Mouse (Mus musculus) hindbrain, embryonic 13.5 days (tissue): ENCODE measurements around the gene Aamp. TPM values are rescaled to one million over a fixed set of nuclear protein-coding genes. Genes with fewer than 3 reads are reported as not detected.
A peak's percentile ranks its signal among the peaks of the same experiment; 100 is the strongest.
"Not testable (repeated sequence)": the region's sequence is repeated elsewhere in the genome, so short reads cannot be mapped to it uniquely, and the experiment has no call there.

Experiments
- ATAC-seq: fragments of 200-750 bp; cut with Nextera tagmentation; 2 replicates; pipeline ENCODE4 v1.8.0; 2017; ENCODE audit warnings: moderate TSS enrichment; ENCODE audit not compliant: low FRiP score
- H3K27ac ChIP-seq: fragments of 300-500 bp; sonication (generic); 2 replicates; pipeline ENCODE4 v1.5.1; 2015; ENCODE audit warnings: inconsistent platforms, mild to moderate bottlenecking, moderate library complexity
- H3K27me3 ChIP-seq: fragments of 300-500 bp; sonication (generic); 2 replicates; pipeline ENCODE4 v1.6.1; 2015; ENCODE audit warnings: mild to moderate bottlenecking, inconsistent platforms
- H3K36me3 ChIP-seq: fragments of 300-500 bp; sonication (generic); 2 replicates; pipeline ENCODE4 v1.6.1; 2015; ENCODE audit warnings: mild to moderate bottlenecking, inconsistent platforms
- H3K4me1 ChIP-seq: fragments of 300-500 bp; sonication (generic); replicated peaks from 2 replicates; pipeline ENCODE4 v1.6.1; 2015; ENCODE audit warnings: inconsistent platforms
- H3K4me2 ChIP-seq: fragments of 300-500 bp; sonication (generic); 2 replicates; pipeline ENCODE4 v1.6.1; 2015; ENCODE audit warnings: inconsistent platforms, mild to moderate bottlenecking, moderate library complexity
- H3K4me3 ChIP-seq: fragments of 300-500 bp; sonication (generic); 2 replicates; pipeline ENCODE4 v1.5.1; 2015; ENCODE audit warnings: mild to moderate bottlenecking, inconsistent platforms
- H3K9ac ChIP-seq: fragments of 300-500 bp; sonication (generic); 2 replicates; pipeline ENCODE4 v1.6.1; 2015; ENCODE audit warnings: mild to moderate bottlenecking, inconsistent platforms
- H3K9me3 ChIP-seq: fragments of 300-500 bp; sonication (generic); 2 replicates; pipeline ENCODE4 v1.6.1; 2016; ENCODE audit warnings: inconsistent platforms
- WGBS: fragments of 180-500 bp; shearing (Covaris S2); methylation state at CpG from one replicate; pipeline ENCODE4 v1.1.7; 2015; 5-methylcytosine and 5-hydroxymethylcytosine counted together
- polyA plus RNA-seq: library from polyadenylated mRNA; unstranded; fragments of >200 nt; fragmentation: Nextera tagmentation; extraction: Ambion mirVana; gene quantifications from 2 replicates; pipeline ENCODE4 v1.2.1, GENCODE M21; 2015

Aamp gene
- polyA plus RNA-seq = 199 and 206 TPM in 2 replicates

GRCm38 (mm10) chr1:74284543-74285160 lies at the start of gene Aamp, which contains the start of gene Pnkd:
TSS of gene Aamp (minus strand) at chr1:74284738.
TSS of gene Pnkd (plus strand) at chr1:74284930.
- Histone ChIP-seq H3K27me3 (no peaks in the 10 kb centered on the region), H3K9me3 (no peaks in the 10 kb centered on the region), H3K4me1 (peaks cover 36% of the 10 kb centered on the region), H3K9ac (peak within 1 kb of the TSS; percentile 89), H3K27ac (peak within 1 kb of the TSS; percentile 87), H3K4me2 (peak within 1 kb of the TSS; percentile 85), H3K36me3 (peaks cover 44% of the 10 kb centered on the region), H3K4me3 (peak within 1 kb of the TSS; percentile 78)
- under 1% methylated on average over 56 of the region's 56 CpGs for WGBS
- ATAC-seq = peak; percentile 98

- H3K9me3 ChIP-seq = no peaks in the 10 kb centered on the region
- H3K4me1 ChIP-seq = peaks cover 47% of the 10 kb centered on the region
- no peaks in the 10 kb centered on the region for H3K27me3 ChIP-seq
- H3K9ac ChIP-seq = peak overlapping the region; percentile 72
- peaks cover 5% of the 10 kb centered on the region for H3K36me3 ChIP-seq
- peak overlapping the region; percentile 87 for H3K27ac ChIP-seq
- WGBS = 5% methylated on average over 9 of the region's 9 CpGs
- peak overlapping the region; percentile 78 for H3K4me2 ChIP-seq
- peak overlapping the region; percentile 51 for H3K4me3 ChIP-seq
- ATAC-seq = 0 out of 2 replicates have a peak, but pooled peaks have one; percentile 4
Measured at GRCm38 (mm10) chr1:74332930-74333329, 48.4 kb upstream of the Aamp start.

GRCm38 (mm10) chr1:74332241-74332763 lies 47.8 kb upstream of the Aamp start:
- WGBS = 0% methylated on average over 36 of the region's 36 CpGs
- ATAC-seq = peak; percentile 98
- H3K9me3 ChIP-seq = no peaks in the 10 kb centered on the region

GRCm38 (mm10) chr1:74331046-74331681 lies 46.6 kb upstream of the Aamp start:
- Histone ChIP-seq H3K4me2 (no peak overlapping the region), H3K4me3 (no peak overlapping the region), H3K9ac (no peak overlapping the region; the same call in 1 of the 2 replicates), H3K9me3 (no peaks in the 10 kb centered on the region), H3K36me3 (peaks cover 10% of the 10 kb centered on the region), H3K4me1 (peaks cover 40% of the 10 kb centered on the region), H3K27ac (peak overlapping the region; percentile 80; the same call in 1 of the 2 replicates), H3K27me3 (no peaks in the 10 kb centered on the region)
- ATAC-seq = no peak
- WGBS = 87% methylated on average over 4 of the region's 4 CpGs

More at GRCm38 (mm10) chr1:74332241-74332763, 47.8 kb upstream of the Aamp start:
- peak overlapping the region; percentile 51 for H3K4me3 ChIP-seq
- H3K27me3 ChIP-seq = no peaks in the 10 kb centered on the region
- H3K9ac ChIP-seq = peak overlapping the region; percentile 72
- H3K4me2 ChIP-seq = peak overlapping the region; percentile 78
- H3K36me3 ChIP-seq = peaks cover 10% of the 10 kb centered on the region
- H3K4me1 ChIP-seq = peaks cover 44% of the 10 kb centered on the region
- peak overlapping the region; percentile 87 for H3K27ac ChIP-seq

- H3K9me3 ChIP-seq = no peaks in the 10 kb centered on the region
- 86% methylated on average over 7 of the region's 7 CpGs for WGBS
- H3K27me3 ChIP-seq = no peaks in the 10 kb centered on the region
- ATAC-seq = no peak
- no peak overlapping the region for H3K27ac ChIP-seq
- H3K4me2 ChIP-seq = no peak overlapping the region
- H3K4me1 ChIP-seq = peaks cover 34% of the 10 kb centered on the region
- peaks cover 10% of the 10 kb centered on the region for H3K36me3 ChIP-seq
- H3K4me3 ChIP-seq = no peak overlapping the region
- H3K9ac ChIP-seq = no peak overlapping the region
Measured at GRCm38 (mm10) chr1:74329899-74330431, 45.4 kb upstream of the Aamp start.

- not testable (repeated sequence) for H3K27me3 ChIP-seq, H3K9ac ChIP-seq, H3K4me2 ChIP-seq, ATAC-seq, H3K9me3 ChIP-seq, H3K4me3 ChIP-seq, H3K27ac ChIP-seq
- peaks cover 10% of the 10 kb centered on the region for H3K36me3 ChIP-seq
- peaks cover 18% of the 10 kb centered on the region; the same call in 1 of the 2 replicates for H3K4me1 ChIP-seq
- 65% methylated on average over 2 of the region's 2 CpGs for whole genome bisulfite sequencing
Measured at GRCm38 (mm10) chr1:74326916-74327315, 42.4 kb upstream of the Aamp start.

- Histone ChIP-seq H3K36me3 (no peaks in the 10 kb centered on the region), H3K4me3 (no peak overlapping the region), H3K27me3 (no peaks in the 10 kb centered on the region), H3K9ac (no peak overlapping the region), H3K9me3 (no peaks in the 10 kb centered on the region), H3K4me2 (no peak overlapping the region), H3K27ac (no peak overlapping the region), H3K4me1 (no peaks in the 10 kb centered on the region; the same call in 1 of the 2 replicates)
- ATAC-seq = no peak
- 77% methylated on average over 3 of the region's 3 CpGs for WGBS
Measured at GRCm38 (mm10) chr1:74321396-74321795, 36.9 kb upstream of the Aamp start.

- Histone ChIP-seq H3K9me3 (no peaks in the 10 kb centered on the region), H3K4me2 (no peak overlapping the region), H3K36me3 (no peaks in the 10 kb centered on the region), H3K4me3 (no peak overlapping the region), H3K9ac (no peak overlapping the region), H3K27me3 (no peaks in the 10 kb centered on the region), H3K4me1 (no peaks in the 10 kb centered on the region; the same call in 1 of the 2 replicates), H3K27ac (no peak overlapping the region)
- ATAC-seq = no peak
- WGBS = 95% methylated on average over 3 of the region's 3 CpGs
Measured at GRCm38 (mm10) chr1:74318711-74319110, 34.2 kb upstream of the Aamp start.

- H3K27me3 ChIP-seq = no peaks in the 10 kb centered on the region
- no peak overlapping the region for H3K4me2 ChIP-seq
- H3K36me3 ChIP-seq = no peaks in the 10 kb centered on the region
- H3K4me3 ChIP-seq = no peak overlapping the region
- H3K9me3 ChIP-seq = no peaks in the 10 kb centered on the region
- no peak overlapping the region for H3K9ac ChIP-seq
- H3K4me1 ChIP-seq = no peaks in the 10 kb centered on the region; the same call in 1 of the 2 replicates
- no peak overlapping the region for H3K27ac ChIP-seq
- 81% methylated on average over 4 of the region's 4 CpGs for WGBS
- ATAC-seq = no peak
Measured at GRCm38 (mm10) chr1:74316114-74316827, 31.7 kb upstream of the Aamp start.

- no peaks in the 10 kb centered on the region for H3K9me3 ChIP-seq
- 95% methylated on average over 3 of the region's 3 CpGs for WGBS
- no peak overlapping the region for H3K9ac ChIP-seq
- no peak overlapping the region for H3K4me3 ChIP-seq
- no peak overlapping the region for H3K4me2 ChIP-seq
- no peak overlapping the region for H3K27ac ChIP-seq
- H3K4me1 ChIP-seq = no peaks in the 10 kb centered on the region; the same call in 1 of the 2 replicates
- H3K27me3 ChIP-seq = no peaks in the 10 kb centered on the region
- ATAC-seq = no peak
- H3K36me3 ChIP-seq = no peaks in the 10 kb centered on the region
Measured at GRCm38 (mm10) chr1:74314796-74315195, 30.3 kb upstream of the Aamp start.

GRCm38 (mm10) chr1:74313049-74313692 lies 28.6 kb upstream of the Aamp start:
- ATAC-seq = peak; percentile 54; the same call in 1 of the 2 replicates
- H3K27ac ChIP-seq = no peak overlapping the region

More at GRCm38 (mm10) chr1:74313049-74313692, 28.6 kb upstream of the Aamp start:
- 6% methylated on average over 3 of the region's 3 CpGs for WGBS
- Histone ChIP-seq H3K9me3 (no peaks in the 10 kb centered on the region), H3K4me1 (no peaks in the 10 kb centered on the region; the same call in 1 of the 2 replicates), H3K27me3 (no peaks in the 10 kb centered on the region), H3K4me2 (no peak overlapping the region), H3K9ac (no peak overlapping the region), H3K4me3 (no peak overlapping the region), H3K36me3 (no peaks in the 10 kb centered on the region)
